Mouse (Mus musculus) mesoderm, embryonic 11.5 days (tissue): Measurements from ENCODE around the gene Tinf2.

ENCODE experiments used
- DNase-seq: peaks from one replicate; pipeline ENCODE4 v3.0.0-alpha.2; 2012; ENCODE audit warnings: low read depth, low spot score

Tinf2 gene

DNA sequence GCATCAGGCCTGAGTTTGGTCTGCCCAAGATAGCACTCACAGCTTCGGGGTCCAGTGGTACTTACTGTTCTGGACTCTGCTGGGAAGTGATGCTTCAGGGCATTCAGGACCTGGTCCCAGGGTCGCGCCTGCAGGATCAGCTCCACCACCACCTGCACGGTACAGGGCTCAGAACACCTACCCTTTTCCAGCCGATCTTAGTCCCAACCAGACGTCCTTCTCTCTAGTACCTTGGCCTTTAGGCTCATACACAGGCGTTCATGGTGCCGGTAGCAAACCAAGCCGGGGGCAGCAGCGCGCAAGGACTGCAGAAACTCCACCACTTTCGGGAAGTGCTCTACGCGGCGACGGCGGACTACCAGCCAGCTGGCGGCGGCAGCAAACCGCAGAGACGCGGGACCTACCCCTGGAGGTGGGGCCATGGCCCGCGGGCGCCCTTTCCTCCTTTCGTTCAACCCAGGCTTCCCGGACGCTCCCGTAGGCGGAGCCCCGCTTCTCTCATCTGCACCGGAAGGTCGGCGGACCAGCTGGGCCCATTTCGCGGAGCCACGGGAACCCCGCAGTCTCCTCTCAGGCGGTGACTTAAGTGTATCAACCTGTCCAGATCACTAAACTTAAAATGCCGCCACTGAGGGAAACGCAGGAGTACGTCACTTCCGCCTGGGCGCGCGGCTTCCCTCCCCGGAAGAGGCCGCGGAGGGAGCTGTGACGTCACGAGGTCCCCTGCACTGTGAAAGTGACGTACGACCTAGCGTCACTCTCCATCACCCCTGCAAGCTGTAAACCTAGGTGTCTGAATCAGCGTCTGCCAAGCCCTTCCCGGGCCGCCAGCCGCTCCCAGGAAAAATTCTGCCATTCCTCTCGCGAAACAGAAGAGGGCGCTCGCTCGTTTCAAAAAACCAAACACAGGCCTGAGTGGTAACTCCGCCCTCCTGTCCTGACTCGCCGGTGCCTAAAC lies at the start of gene Tinf2:
Gene Tinf2, minus strand, starts transcription at position 661 of the 958 bp plus-strand sequence.
- DNase-seq: peak; percentile 99

- DNase-seq: no peak
Measured at GRCm38 (mm10) chr14:55730531-55731032, 49.0 kb upstream of the Tinf2 start.

DNA sequence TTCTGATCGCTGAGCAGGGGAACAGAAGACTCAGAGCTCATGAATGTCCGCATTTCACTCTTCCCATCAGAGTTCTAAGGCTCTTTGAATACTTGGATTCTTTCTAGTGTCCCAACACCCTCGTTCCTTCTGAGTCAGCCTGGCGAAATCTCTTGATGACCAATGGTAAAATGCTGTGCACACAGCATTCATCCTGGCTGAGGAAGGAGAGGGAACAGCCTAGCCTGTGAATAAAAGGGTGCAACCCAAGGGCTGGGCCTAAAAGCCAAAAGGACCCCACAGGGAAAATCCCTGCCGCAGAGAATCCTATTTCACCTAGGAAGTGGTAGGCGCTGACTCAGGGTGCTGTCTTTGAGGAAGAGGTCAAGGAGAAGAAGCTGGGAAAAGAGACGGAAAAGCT lies 48.5 kb upstream of the Tinf2 start:
- DNase-seq: no peak

DNA sequence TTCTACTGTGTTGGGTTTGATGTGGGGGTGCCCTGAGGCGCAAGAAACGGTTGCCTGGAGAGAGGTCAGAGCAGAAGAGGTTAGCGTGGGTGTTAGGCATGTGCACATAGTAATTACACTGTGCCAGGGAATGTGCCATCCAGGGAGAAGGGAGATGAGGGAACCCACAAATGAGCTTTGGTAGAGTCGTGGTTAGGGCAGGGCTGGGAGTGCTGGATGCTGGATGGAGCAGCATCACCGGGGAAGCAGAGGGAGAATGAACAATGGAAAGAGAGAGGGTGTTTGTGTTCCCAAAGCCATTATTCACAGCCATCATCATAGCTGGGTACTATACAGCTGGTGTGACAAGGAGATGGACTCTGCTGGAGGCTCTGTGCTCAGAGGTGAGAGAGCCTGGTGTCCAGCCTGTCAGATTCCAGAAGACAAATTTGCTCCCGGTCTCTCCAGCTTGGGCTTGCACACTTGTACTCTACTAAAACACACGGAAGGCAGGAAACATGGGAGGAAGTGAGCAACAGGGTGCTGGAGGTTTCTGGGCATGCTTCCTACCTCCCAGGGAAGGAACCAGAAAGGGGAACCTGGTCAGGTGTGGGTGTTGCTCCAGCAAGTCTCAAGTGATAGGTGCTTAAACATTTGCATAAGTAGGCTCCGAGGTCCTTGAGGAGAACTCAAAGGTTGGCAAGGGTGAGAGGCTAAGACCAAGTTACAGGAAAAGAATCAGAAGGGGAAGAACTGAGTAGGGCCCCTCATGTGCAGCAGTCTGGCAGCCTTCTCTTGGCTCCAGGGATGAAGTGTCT lies 46.5 kb upstream of the Tinf2 start:
- no peak for DNase-seq

DNA sequence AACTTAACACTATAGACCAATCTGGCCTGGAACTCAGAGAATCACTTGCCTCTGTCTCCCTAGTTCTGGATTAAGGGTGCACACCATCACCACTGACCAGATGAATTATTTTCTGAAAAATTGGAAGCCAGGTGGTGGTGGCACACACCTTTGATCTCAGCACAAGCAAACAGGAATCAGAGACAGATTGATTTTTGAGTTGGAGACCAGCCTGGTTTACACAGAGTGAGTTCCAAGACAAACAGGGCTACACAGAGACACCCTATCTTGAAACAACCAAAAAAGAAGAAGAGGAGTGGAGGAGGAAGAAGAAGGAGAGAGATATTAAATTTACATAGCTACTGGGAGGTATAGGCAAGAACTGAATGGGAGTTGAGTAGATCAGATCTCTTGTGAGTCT lies 44.6 kb upstream of the Tinf2 start:
- no peak for DNase-seq

DNA sequence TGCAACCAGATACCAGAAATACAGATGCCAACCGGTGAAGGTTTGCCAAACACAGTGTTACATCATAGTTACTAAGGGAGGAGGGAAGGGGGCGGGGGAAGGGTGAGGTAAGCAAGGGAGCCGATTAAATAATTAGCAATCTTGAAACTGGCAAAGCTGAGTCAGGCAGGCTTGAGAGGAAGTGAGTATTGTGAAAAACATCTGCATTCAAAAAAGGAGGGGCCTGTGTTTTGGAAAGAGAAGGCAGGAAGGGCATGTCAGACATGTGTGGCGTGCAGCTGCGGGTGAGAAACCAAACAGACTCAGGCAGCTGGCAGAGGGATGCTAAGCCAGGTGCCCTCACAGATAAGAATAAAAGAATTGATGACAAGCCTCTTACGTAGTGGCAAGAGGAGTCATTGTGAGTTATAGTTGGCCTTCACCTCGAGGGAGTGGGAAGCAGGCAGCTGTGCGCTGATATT lies 42.8 kb upstream of the Tinf2 start:
- no peak for DNase-seq

DNA sequence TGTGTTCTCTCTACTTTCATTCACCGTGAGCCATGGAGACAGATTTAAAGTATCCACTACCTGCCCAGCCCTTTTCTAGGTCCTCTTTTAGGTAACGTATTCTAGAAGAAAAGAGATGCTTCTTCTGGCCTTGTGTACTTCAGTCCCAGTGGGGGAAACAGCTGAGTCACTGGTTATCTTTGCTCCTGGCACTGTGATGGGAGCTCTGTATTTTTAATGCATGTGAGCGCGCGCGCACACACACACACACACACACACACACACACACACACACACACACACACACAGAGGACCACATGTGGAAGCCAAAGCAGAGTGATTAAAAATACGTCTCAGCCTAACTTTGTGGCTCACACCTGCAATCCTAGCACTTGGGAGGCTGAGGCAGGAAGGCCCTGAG lies 41.8 kb upstream of the Tinf2 start:
- DNase-seq: no peak

DNA sequence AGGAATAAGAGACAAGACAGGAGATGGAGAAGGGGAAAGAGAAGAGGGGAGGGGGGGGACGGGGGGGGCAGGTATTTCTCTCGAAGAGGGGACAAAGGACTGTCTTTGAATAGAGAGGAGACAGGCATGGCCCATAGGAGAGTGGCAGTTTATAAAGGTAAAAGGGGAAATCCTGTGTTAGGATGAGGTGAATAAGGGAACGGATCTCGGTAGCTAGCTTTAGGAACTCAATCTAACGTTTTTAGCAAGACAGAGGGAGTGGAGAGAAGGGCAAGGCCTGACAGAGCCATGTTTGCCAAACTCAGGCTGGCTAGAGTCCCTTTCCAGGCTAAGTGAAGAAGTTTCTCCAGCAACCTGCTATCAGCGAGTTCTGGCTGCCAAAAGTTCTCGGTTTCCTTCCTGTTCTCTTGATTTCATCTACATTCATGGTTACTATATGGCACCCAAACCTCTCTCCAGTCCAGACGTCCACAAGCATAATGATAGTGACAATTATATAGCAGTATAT lies 40.9 kb upstream of the Tinf2 start:
- no peak for DNase-seq

GRCm38 (mm10) chr14:55721700-55722437 lies 40.2 kb upstream of the Tinf2 start, which contains the start of gene Rabggta:
Gene Rabggta, minus strand, starts transcription at chr14:55722263.
- DNase-seq: peak; percentile 92

DNA sequence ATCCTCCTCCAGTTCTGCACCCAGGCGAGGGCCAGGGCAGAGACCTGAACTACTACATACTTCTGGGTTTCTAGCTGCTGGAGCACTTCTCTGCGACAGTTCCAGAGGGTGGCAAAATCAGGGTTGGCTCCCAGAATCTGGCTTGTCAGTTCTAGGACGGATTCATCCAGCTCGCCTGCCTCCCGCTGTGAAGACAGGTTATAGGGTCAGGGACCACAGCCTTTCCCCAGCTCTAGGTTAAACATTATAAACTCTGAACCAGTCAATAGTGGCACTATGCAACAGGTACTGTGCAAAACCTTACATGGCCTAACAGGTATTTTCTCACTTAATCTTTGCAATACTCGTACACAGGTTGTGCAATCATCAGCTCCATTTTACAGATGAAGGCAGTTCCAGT lies 39.5 kb upstream of the Tinf2 start:
- DNase-seq: no peak

GRCm38 (mm10) chr14:55720666-55721065 lies 39.0 kb upstream of the Tinf2 start:
- DNase-seq: no peak

- no peak for DNase-seq
Measured at GRCm38 (mm10) chr14:55719737-55720136, 38.1 kb upstream of the Tinf2 start.

- DNase-seq: no peak
Measured at GRCm38 (mm10) chr14:55716884-55717283, 35.3 kb upstream of the Tinf2 start.

GRCm38 (mm10) chr14:55716271-55716670 lies 34.7 kb upstream of the Tinf2 start:
- DNase-seq: no peak

GRCm38 (mm10) chr14:55714893-55715292 lies 33.3 kb upstream of the Tinf2 start:
- no peak for DNase-seq

- no peak for DNase-seq
Measured at GRCm38 (mm10) chr14:55713729-55714122, 32.1 kb upstream of the Tinf2 start, which contains the start of gene Tgm1. Gene Tgm1, minus strand, starts transcription at chr14:55713926.

- no peak for DNase-seq
Measured at GRCm38 (mm10) chr14:55713007-55713728, 31.5 kb upstream of the Tinf2 start.

DNA sequence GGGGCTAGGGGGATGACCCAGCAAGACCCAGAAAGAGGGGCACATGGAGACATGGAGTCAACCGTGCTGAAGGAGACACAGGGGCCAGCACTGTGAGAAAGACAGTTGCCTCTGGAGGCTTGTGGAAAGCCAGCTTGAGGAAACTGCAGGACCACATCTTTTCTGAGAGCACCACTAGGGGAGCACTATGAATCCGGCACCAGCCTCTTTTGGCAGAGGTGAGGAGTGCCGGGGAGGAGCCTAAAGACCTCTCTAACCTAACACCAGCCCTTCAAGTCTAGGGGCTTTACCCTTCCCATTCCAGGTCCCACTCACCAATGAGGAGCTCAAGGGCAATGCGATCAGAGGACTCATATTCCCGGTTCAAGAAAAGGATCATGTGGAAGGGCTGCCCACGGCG lies 30.2 kb upstream of the Tinf2 start:
- no peak for DNase-seq

GRCm38 (mm10) chr14:55709509-55709908 lies 27.9 kb upstream of the Tinf2 start:
- DNase-seq: no peak

- no peak for DNase-seq
Measured at GRCm38 (mm10) chr14:55707397-55707796, 25.8 kb upstream of the Tinf2 start.
